Mouse (Mus musculus) neural tube, embryonic 10.5 days (tissue): ENCODE results near the gene Wdr1.

Experiments
- DNase-seq: peaks from one replicate; pipeline ENCODE4 v3.0.0-alpha.2; 2017; ENCODE audit warnings: low spot score; ENCODE audit errors: extremely low spot score

Gene Wdr1

GRCm38 (mm10) chr5:38544423-38545415 is 18.3 kb downstream of the Wdr1 start:
- no peak for DNase-seq

- DNase-seq = no peak
These were observed 19.4 kb downstream of the Wdr1 start for GRCm38 (mm10) chr5:38543496-38544217.

GRCm38 (mm10) chr5:38541728-38542127 is 21.3 kb downstream of the Wdr1 start:
- DNase-seq = no peak

GRCm38 (mm10) chr5:38540898-38541297 is 22.1 kb downstream of the Wdr1 start:
- no peak for DNase-seq

GRCm38 (mm10) chr5:38538508-38538907 is 24.5 kb downstream of the Wdr1 start:
- DNase-seq = no peak

- no peak for DNase-seq
These were observed 25.2 kb downstream of the Wdr1 start for GRCm38 (mm10) chr5:38537845-38538244.

- DNase-seq = no peak
These were observed 26.2 kb downstream of the Wdr1 start for GRCm38 (mm10) chr5:38536822-38537221.

GRCm38 (mm10) chr5:38532084-38532483 is 30.9 kb downstream of the Wdr1 start:
- DNase-seq = no peak

GRCm38 (mm10) chr5:38529724-38530428 is 33.1 kb downstream of the Wdr1 start:
- DNase-seq = peak; percentile 18

GRCm38 (mm10) chr5:38522977-38523376 is 40.0 kb downstream of the Wdr1 start:
- no peak for DNase-seq

- no peak for DNase-seq
These were observed 42.2 kb downstream of the Wdr1 start for GRCm38 (mm10) chr5:38520838-38521237.

- DNase-seq = no peak
These were observed 46.8 kb downstream of the Wdr1 start for GRCm38 (mm10) chr5:38516267-38516666.

- no peak for DNase-seq
These were observed 50.0 kb downstream of the Wdr1 start for GRCm38 (mm10) chr5:38512991-38513390.

- no peak for DNase-seq
These were observed 53.5 kb downstream of the Wdr1 start for GRCm38 (mm10) chr5:38509568-38509967.

GRCm38 (mm10) chr5:38505435-38505765 is 57.6 kb downstream of the Wdr1 start:
- no peak for DNase-seq

GRCm38 (mm10) chr5:38504747-38505434 is 58.1 kb downstream of the Wdr1 start:
- DNase-seq = no peak

GRCm38 (mm10) chr5:38504116-38504515 is 58.9 kb downstream of the Wdr1 start:
- DNase-seq = no peak

GRCm38 (mm10) chr5:38502992-38503391 is 60.0 kb downstream of the Wdr1 start, which contains the start of gene Slc2a9:
Gene Slc2a9 (minus strand): TSS chr5:38503143.
- DNase-seq = no peak

GRCm38 (mm10) chr5:38500043-38500442 is 63.0 kb downstream of the Wdr1 start:
- DNase-seq = no peak

GRCm38 (mm10) chr5:38499316-38499811 is 63.7 kb downstream of the Wdr1 start:
- no peak for DNase-seq

GRCm38 (mm10) chr5:38498479-38498878 is 64.5 kb downstream of the Wdr1 start:
- DNase-seq = no peak
